ENCODE assay signal across 12 mouse cellular contexts in the genomic region with DNA sequence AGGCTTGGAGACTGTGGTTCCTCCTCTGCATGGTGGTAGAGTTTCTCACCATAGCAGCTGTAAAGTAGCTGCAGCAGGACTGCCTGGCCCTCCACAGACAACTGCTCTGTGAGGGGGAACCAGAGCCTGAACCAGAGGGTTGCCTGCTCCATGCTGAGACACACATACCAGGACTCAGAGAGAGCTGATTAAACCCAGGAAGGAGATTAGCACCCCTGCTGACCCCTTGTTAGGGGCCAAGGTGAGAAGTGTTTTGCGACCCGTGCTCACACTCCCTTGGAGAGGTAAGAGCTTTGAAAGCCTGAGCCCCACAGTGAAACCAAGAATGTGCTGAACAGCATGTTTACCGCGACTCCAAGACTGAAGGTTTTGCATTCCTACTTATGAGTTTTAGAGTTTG.
"Had no signal": no experiment of that assay in that cellular context is flagged by ENCODE, and none has a peak within 500 bp of the region (broad histone marks: within the 10 kb centered on the region; RNA-seq: fewer than 3 reads in every experiment).

No protein-coding gene starts in this region.

- H3K9ac ChIP-seq: kidney, embryonic 15.5 days; limb, embryonic 13.5 days; liver, embryonic 14.5 days; midbrain, embryonic 15.5 days; neural tube, embryonic 12.5 days; stomach, embryonic 15.5 days had no signal

- H3K36me3 ChIP-seq: kidney, embryonic 15.5 days; limb, embryonic 13.5 days; midbrain, embryonic 15.5 days; neural tube, embryonic 12.5 days; stomach, embryonic 15.5 days had no signal

- H3K27ac ChIP-seq: kidney, embryonic 15.5 days; limb, embryonic 13.5 days; liver, embryonic 14.5 days; midbrain, embryonic 15.5 days; neural tube, embryonic 12.5 days; stomach, embryonic 15.5 days had no signal

- H3K27me3 ChIP-seq: kidney, embryonic 15.5 days; midbrain, embryonic 15.5 days; neural tube, embryonic 12.5 days; stomach, embryonic 15.5 days had no signal

- H3K4me3 ChIP-seq: kidney, embryonic 15.5 days; limb, embryonic 13.5 days; midbrain, embryonic 15.5 days; neural tube, embryonic 12.5 days; stomach, embryonic 15.5 days had no signal

- ATAC-seq: midbrain, embryonic 15.5 days had no signal

- H3K4me1 ChIP-seq: kidney, embryonic 15.5 days; limb, embryonic 13.5 days; midbrain, embryonic 15.5 days; neural tube, embryonic 12.5 days; stomach, embryonic 15.5 days had no signal

- DNase-seq: kidney, adult 2 months; kidney, postnatal 14 days; lung, adult 18-20 months; retina, postnatal 1 day; thymus, adult 2 months; thymus, postnatal 25 days had no signal

- H3K4me2 ChIP-seq: kidney, embryonic 15.5 days; limb, embryonic 13.5 days; midbrain, embryonic 15.5 days; neural tube, embryonic 12.5 days; stomach, embryonic 15.5 days had no signal

- H3K9me3 ChIP-seq: kidney, embryonic 15.5 days; limb, embryonic 13.5 days; midbrain, embryonic 15.5 days; neural tube, embryonic 12.5 days; stomach, embryonic 15.5 days had no signal
